Mouse (Mus musculus) lung, postnatal 0 days (tissue): ENCODE results near the gene Pabpc6. TPM values are rescaled to one million over a fixed set of nuclear protein-coding genes. Genes with fewer than 3 reads are reported as not detected.

Experiments used
- ATAC-seq: fragments of 200-750 bp; cut with Nextera tagmentation; 2 replicates; pipeline ENCODE4 v1.8.0; 2017; ENCODE audit warnings: moderate library complexity
- DNase-seq: peaks from one replicate; pipeline ENCODE4 v3.0.0-alpha.2; 2016; ENCODE audit warnings: low spot score
- H3K27ac ChIP-seq: fragments of 300-500 bp; sonication (generic); 2 replicates; pipeline ENCODE4 v1.5.1; 2014; ENCODE audit warnings: antibody characterized with exemption, mild to moderate bottlenecking, low read length, mixed read lengths
- H3K27me3 ChIP-seq: fragments of 300-500 bp; sonication (generic); replicated peaks from 2 replicates; pipeline ENCODE4 v1.6.1; 2014; ENCODE audit warnings: low read length, mixed read lengths; ENCODE audit not compliant: insufficient read depth
- H3K36me3 ChIP-seq: fragments of 300-500 bp; sonication (generic); 2 replicates; pipeline ENCODE4 v1.6.1; 2014; ENCODE audit warnings: low read length, mixed read lengths; ENCODE audit not compliant: insufficient read depth
- H3K4me1 ChIP-seq: fragments of 300-500 bp; sonication (generic); 2 replicates; pipeline ENCODE4 v1.6.1; 2014; ENCODE audit warnings: antibody characterized with exemption, low read depth, low read length, mixed read lengths; ENCODE audit not compliant: insufficient read depth
- H3K4me2 ChIP-seq: fragments of 300-500 bp; sonication (generic); replicated peaks from 2 replicates; pipeline ENCODE4 v1.6.1; 2014; ENCODE audit warnings: low read depth, mild to moderate bottlenecking, low read length, moderate library complexity, mixed read lengths
- H3K4me3 ChIP-seq: fragments of 300-500 bp; sonication (generic); 2 replicates; pipeline ENCODE4 v1.5.1; 2014; ENCODE audit warnings: low read depth, low read length
- H3K9ac ChIP-seq: fragments of 300-500 bp; sonication (generic); replicated peaks from 2 replicates; pipeline ENCODE4 v1.6.1; 2014; ENCODE audit warnings: low read depth, mild to moderate bottlenecking
- H3K9me3 ChIP-seq: fragments of 300-500 bp; sonication (generic); 2 replicates; pipeline ENCODE4 v1.6.1; 2016; ENCODE audit warnings: low read length, mixed read lengths
- CTCF ChIP-seq: IDR thresholded peaks from 2 replicates; pipeline ENCODE4 v1.5.1; 2016; ENCODE audit warnings: antibody characterized with exemption, mild to moderate bottlenecking
- EP300 ChIP-seq: IDR thresholded peaks from 2 replicates; pipeline ENCODE4 v1.6.1; 2016; ENCODE audit warnings: antibody characterized with exemption, mild to moderate bottlenecking, control low read depth
- WGBS: fragments of 180-500 bp; shearing (Covaris S2); extraction: QIAGEN DNeasy Blood & Tissue Kit; methylation state at CpG from one replicate; pipeline ENCODE4 v1.1.7; 2014; 5-methylcytosine and 5-hydroxymethylcytosine counted together
- polyA plus RNA-seq: library from polyadenylated mRNA; unstranded; fragments of >200 nt; fragmentation: Nextera tagmentation; extraction: Ambion mirVana; gene quantifications from 2 replicates; pipeline ENCODE4 v1.2.1, GENCODE M21; 2015

The Pabpc6 gene
- polyA plus RNA-seq, 1 experiment from 2014 or later: not detected

DNA sequence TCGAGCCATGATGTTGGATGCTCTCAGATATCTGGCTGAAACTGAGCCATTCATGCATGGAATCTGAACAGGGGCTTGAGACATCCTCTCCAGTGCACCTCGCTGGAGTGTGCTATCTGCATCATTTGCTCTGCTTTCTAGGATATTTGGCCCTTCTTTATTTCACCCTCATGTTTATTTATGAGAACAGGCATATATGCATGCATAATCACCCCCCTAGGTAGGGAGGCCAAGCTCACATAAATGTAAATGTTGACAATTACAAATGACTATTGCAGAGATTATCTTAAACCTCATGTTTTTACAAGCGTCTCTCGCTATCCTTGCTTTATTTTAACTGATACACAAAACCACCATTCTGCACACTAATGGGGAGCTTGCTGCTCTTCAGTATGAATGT lies 21.9 kb downstream of the Pabpc6 start:
- TF ChIP-seq EP300 (no peak), CTCF (no peak)
- ATAC-seq: no peak

DNA sequence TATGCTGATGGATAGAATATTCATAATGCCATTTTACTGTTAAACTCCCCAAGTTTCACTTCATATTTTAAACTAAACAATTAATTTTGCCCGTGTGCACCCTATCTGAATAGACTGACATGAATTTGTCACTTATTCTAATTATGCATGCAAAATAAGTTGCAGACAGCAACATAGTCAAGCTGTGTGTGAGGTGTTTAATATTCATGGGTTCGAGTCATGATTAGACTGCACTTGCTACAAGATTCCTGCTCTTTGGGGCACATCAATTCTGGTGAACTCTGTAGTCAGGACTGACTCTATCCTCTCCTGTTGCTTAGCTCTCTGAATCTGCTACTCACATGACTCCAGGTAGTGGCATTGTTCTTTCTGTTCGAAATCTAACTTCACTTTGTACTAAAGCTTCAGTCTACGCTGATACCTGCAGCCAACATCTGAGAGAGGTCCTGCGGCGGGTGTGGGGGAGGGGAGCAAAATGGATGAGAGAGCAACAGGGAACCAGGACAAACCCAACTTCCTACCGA lies 25.8 kb downstream of the Pabpc6 start:
- no peak for ATAC-seq
- no peak overlapping the region for H3K27ac ChIP-seq
- no peaks in the 10 kb centered on the region for H3K27me3 ChIP-seq
- DNase-seq: no peak
- no peaks in the 10 kb centered on the region for H3K36me3 ChIP-seq
- WGBS: 70% methylated on average over 7 of the region's 7 CpGs
- H3K4me2 ChIP-seq: no peak overlapping the region
- no peak overlapping the region for H3K9ac ChIP-seq
- no peak for TF ChIP-seq EP300
- TF ChIP-seq CTCF: no peak
- H3K9me3 ChIP-seq: no peaks in the 10 kb centered on the region
- H3K4me1 ChIP-seq: no peaks in the 10 kb centered on the region
- H3K4me3 ChIP-seq: no peak overlapping the region

More for the DNA sequence above, 21.9 kb downstream of the Pabpc6 start:
- no peaks in the 10 kb centered on the region for H3K4me1 ChIP-seq
- H3K9ac ChIP-seq: no peak overlapping the region
- no peak for DNase-seq
- no peak overlapping the region for H3K27ac ChIP-seq
- H3K36me3 ChIP-seq: no peaks in the 10 kb centered on the region
- no peaks in the 10 kb centered on the region for H3K9me3 ChIP-seq
- H3K4me2 ChIP-seq: no peak overlapping the region
- H3K27me3 ChIP-seq: no peaks in the 10 kb centered on the region
- H3K4me3 ChIP-seq: no peak overlapping the region
- 63% methylated on average over 4 of the region's 4 CpGs for WGBS

DNA sequence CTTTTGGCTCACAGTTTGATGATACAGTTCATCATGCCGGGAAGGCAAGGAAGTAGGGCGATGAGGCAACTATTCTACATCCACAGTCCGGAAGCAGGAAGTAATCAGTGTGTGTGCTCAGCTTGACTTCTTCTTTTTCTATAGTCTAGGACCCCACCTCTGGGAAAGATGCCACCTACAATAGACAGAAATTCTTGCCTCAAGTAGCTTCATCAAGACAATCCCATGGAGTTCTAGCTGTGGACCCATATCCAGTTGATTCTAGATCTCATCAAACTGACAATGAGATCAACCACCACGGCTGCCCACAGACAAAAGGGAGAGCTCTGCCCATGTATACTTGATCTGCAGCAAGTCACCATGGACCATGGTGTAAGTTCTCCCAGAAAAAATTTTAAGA lies 32.5 kb downstream of the Pabpc6 start:
- DNase-seq: no peak
- H3K36me3 ChIP-seq: no peaks in the 10 kb centered on the region
- H3K9me3 ChIP-seq: no peaks in the 10 kb centered on the region
- H3K4me2 ChIP-seq: no peak overlapping the region
- H3K9ac ChIP-seq: no peak overlapping the region
- H3K4me1 ChIP-seq: no peaks in the 10 kb centered on the region
- TF ChIP-seq CTCF: no peak
- TF ChIP-seq EP300: no peak
- ATAC-seq: no peak
- no peaks in the 10 kb centered on the region for H3K27me3 ChIP-seq
- 84% methylated on average over 4 of the region's 4 CpGs for WGBS
- H3K4me3 ChIP-seq: no peak overlapping the region
- no peak overlapping the region for H3K27ac ChIP-seq

DNA sequence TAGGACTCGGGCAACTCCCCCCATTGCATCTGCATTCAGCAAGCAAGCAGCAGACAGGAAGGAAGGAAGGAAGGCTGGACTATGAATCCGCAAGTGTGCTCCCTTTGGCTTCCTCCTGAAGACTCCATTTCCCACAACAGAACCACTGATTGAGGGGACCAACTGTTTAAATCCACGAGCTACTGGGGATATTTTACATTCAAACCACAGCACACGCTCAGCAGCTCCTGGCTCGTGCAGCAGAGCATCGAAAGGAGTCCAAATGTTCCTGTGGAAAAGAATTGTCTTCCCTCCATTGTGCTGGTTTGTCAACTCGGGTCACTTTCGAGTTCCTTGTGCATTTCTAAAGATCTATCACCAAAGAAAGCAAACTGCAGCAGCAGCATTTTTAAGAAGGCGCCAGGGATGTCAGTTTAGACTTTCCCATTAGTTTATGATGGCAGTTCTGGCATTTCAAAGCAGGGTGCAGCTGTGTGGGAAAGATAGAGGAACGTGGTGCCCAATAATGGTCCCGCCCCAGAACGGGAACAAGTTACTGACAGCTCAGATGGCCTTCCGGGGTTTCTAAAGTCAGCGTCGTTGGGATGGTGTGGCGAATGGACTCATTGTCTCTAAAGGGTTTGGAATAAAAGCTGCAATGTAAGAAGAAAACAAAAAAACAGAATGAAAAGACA lies 36.8 kb downstream of the Pabpc6 start:
- Histone ChIP-seq H3K4me3 (no peak overlapping the region), H3K27me3 (no peaks in the 10 kb centered on the region), H3K4me1 (no peaks in the 10 kb centered on the region), H3K4me2 (no peak overlapping the region), H3K9ac (no peak overlapping the region), H3K27ac (no peak overlapping the region), H3K9me3 (no peaks in the 10 kb centered on the region), H3K36me3 (no peaks in the 10 kb centered on the region)
- DNase-seq (no peak), ATAC-seq (no peak)
- 60% methylated on average over 16 of the region's 16 CpGs for WGBS
- TF ChIP-seq CTCF: no peak
- no peak for TF ChIP-seq EP300

DNA sequence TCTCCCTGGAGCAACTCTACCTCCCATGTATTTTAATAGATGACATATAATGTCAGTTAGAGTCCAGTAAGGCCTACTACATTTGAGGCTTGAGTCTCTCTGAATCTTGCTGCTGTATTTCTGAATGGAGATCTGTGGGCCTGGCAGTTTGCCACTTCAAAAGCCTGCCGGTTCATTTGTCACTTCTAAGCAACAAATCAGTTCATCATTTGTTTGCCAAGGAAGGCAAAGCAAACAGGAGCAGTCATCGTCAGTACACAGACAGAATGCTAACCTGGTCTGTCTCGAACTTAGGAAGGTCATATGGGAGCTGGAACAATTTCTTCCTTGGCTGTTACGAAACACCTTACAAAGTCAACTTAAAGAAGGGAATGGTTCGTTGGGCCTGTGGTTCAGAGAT lies 37.4 kb downstream of the Pabpc6 start:
- Histone ChIP-seq H3K4me1 (no peaks in the 10 kb centered on the region), H3K4me3 (no peak overlapping the region), H3K36me3 (no peaks in the 10 kb centered on the region), H3K9ac (no peak overlapping the region), H3K27ac (no peak overlapping the region), H3K9me3 (no peaks in the 10 kb centered on the region), H3K4me2 (no peak overlapping the region), H3K27me3 (no peaks in the 10 kb centered on the region)
- 28% methylated on average over 5 of the region's 5 CpGs for WGBS
- no peak for ATAC-seq
- no peak for DNase-seq
- TF ChIP-seq EP300 (no peak), CTCF (no peak)

DNA sequence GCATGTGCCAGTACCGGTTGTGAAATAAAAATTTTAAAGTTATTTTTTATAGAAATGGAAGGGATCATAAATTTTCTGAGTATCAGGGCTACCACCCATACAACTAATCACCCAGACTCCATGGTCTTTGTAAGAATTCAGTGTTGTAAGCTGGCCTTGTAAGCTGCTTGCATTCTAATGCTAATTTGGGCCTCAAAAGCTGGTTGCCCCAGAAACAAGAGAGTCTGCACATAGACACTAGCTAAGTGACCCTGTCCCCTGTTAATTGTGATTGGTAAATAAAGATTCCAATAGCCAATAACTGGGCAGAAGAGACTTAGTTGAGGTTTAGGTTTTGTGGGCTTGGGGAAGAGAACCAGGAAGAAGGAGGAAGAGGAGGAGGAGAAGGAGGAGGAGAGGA lies 38.4 kb downstream of the Pabpc6 start:
- no peak for TF ChIP-seq CTCF
- TF ChIP-seq EP300: no peak
- no peaks in the 10 kb centered on the region for H3K4me1 ChIP-seq
- no peak overlapping the region for H3K9ac ChIP-seq
- no peaks in the 10 kb centered on the region for H3K36me3 ChIP-seq
- ATAC-seq: no peak
- no peaks in the 10 kb centered on the region for H3K27me3 ChIP-seq
- no peak overlapping the region for H3K4me3 ChIP-seq
- no peak overlapping the region for H3K4me2 ChIP-seq
- no peak for DNase-seq
- WGBS: 88% methylated on average over 1 of the region's 1 CpGs
- H3K9me3 ChIP-seq: no peaks in the 10 kb centered on the region
- no peak overlapping the region for H3K27ac ChIP-seq
